Mouse (Mus musculus) midbrain, embryonic 12.5 days (tissue): ENCODE data around the gene Tspan1. TPM values are rescaled to one million over a fixed set of nuclear protein-coding genes. Genes with fewer than 3 reads are reported as not detected.

Experiments
- ATAC-seq: fragments of 200-750 bp; cut with Nextera tagmentation; 2 replicates; pipeline ENCODE4 v1.8.0; 2017; ENCODE audit warnings: low read depth, moderate TSS enrichment, moderate library complexity; ENCODE audit not compliant: low FRiP score
- H3K27ac ChIP-seq: fragments of 300-500 bp; sonication (generic); replicated peaks from 2 replicates; pipeline ENCODE4 v1.5.1; 2016; ENCODE audit warnings: mild to moderate bottlenecking
- H3K27me3 ChIP-seq: fragments of 300-500 bp; sonication (generic); 2 replicates; pipeline ENCODE4 v1.6.1; 2016; ENCODE audit warnings: mild to moderate bottlenecking
- H3K36me3 ChIP-seq: fragments of 300-500 bp; sonication (generic); 2 replicates; pipeline ENCODE4 v1.6.1; 2016
- H3K4me1 ChIP-seq: fragments of 300-500 bp; sonication (generic); 2 replicates; pipeline ENCODE4 v1.6.1; 2016
- H3K4me2 ChIP-seq: fragments of 300-500 bp; sonication (generic); replicated peaks from 2 replicates; pipeline ENCODE4 v1.6.1; 2016; ENCODE audit warnings: mild to moderate bottlenecking, moderate library complexity
- H3K4me3 ChIP-seq: fragments of 300-500 bp; sonication (generic); 2 replicates; pipeline ENCODE4 v1.5.1; 2016; ENCODE audit warnings: mild to moderate bottlenecking
- H3K9ac ChIP-seq: fragments of 300-500 bp; sonication (generic); replicated peaks from 2 replicates; pipeline ENCODE4 v1.6.1; 2016; ENCODE audit warnings: mild to moderate bottlenecking, moderate library complexity
- H3K9me3 ChIP-seq: fragments of 300-500 bp; sonication (generic); 2 replicates; pipeline ENCODE4 v1.6.1; 2016; ENCODE audit warnings: mild to moderate bottlenecking
- WGBS: fragments of 180-500 bp; shearing (Covaris S2); methylation state at CpG from one replicate; pipeline ENCODE4 v1.1.7; 2016; 5-methylcytosine and 5-hydroxymethylcytosine counted together
- polyA plus RNA-seq: library from polyadenylated mRNA; unstranded; fragments of >200 nt; fragmentation: Nextera tagmentation; extraction: Ambion mirVana; gene quantifications from 2 replicates; pipeline ENCODE4 v1.2.1, GENCODE M21; 2016

Gene Tspan1
- polyA plus RNA-seq, 1 experiment from 2014 or later = 0.09 TPM

- no peak overlapping the region for H3K27ac ChIP-seq
- peaks cover 28% of the 10 kb centered on the region for H3K27me3 ChIP-seq
- ATAC-seq = no peak
- H3K9ac ChIP-seq = no peak overlapping the region
- H3K4me3 ChIP-seq = peak overlapping the region; percentile 69; the same call in 1 of the 2 replicates
- H3K4me2 ChIP-seq = peak overlapping the region; percentile 95
- no peaks in the 10 kb centered on the region for H3K9me3 ChIP-seq
- H3K4me1 ChIP-seq = peaks cover 21% of the 10 kb centered on the region
- 16% methylated on average over 7 of the region's 7 CpGs for WGBS
- no peaks in the 10 kb centered on the region for H3K36me3 ChIP-seq
These were observed 24.0 kb downstream of the Tspan1 start for GRCm38 (mm10) chr4:116143317-116143811.

- no peak for ATAC-seq
- Histone ChIP-seq H3K9me3 (no peaks in the 10 kb centered on the region), H3K27me3 (peaks cover 28% of the 10 kb centered on the region), H3K36me3 (no peaks in the 10 kb centered on the region), H3K4me3 (no peak overlapping the region), H3K4me1 (peaks cover 21% of the 10 kb centered on the region), H3K4me2 (no peak overlapping the region), H3K9ac (no peak overlapping the region), H3K27ac (no peak overlapping the region)
- 76% methylated on average over 7 of the region's 7 CpGs for WGBS
These were observed 25.1 kb downstream of the Tspan1 start for GRCm38 (mm10) chr4:116142269-116142668.

GRCm38 (mm10) chr4:116141736-116142135 is 25.7 kb downstream of the Tspan1 start:
- H3K27me3 ChIP-seq = peaks cover 28% of the 10 kb centered on the region
- no peak for ATAC-seq
- H3K27ac ChIP-seq = no peak overlapping the region
- H3K9ac ChIP-seq = no peak overlapping the region
- H3K4me2 ChIP-seq = no peak overlapping the region
- WGBS = 72% methylated on average over 1 of the region's 1 CpGs
- peaks cover 21% of the 10 kb centered on the region for H3K4me1 ChIP-seq
- no peak overlapping the region for H3K4me3 ChIP-seq
- no peaks in the 10 kb centered on the region for H3K36me3 ChIP-seq
- H3K9me3 ChIP-seq = no peaks in the 10 kb centered on the region

- Histone ChIP-seq H3K27ac (no peak overlapping the region), H3K4me2 (no peak overlapping the region), H3K36me3 (no peaks in the 10 kb centered on the region), H3K9me3 (no peaks in the 10 kb centered on the region), H3K4me1 (peaks cover 21% of the 10 kb centered on the region), H3K9ac (no peak overlapping the region), H3K27me3 (peaks cover 28% of the 10 kb centered on the region), H3K4me3 (no peak overlapping the region)
- ATAC-seq = no peak
- 81% methylated on average over 7 of the region's 7 CpGs for WGBS
These were observed 26.4 kb downstream of the Tspan1 start for GRCm38 (mm10) chr4:116140801-116141574.

- H3K4me1 ChIP-seq = no peaks in the 10 kb centered on the region
- no peaks in the 10 kb centered on the region for H3K36me3 ChIP-seq
- H3K4me2 ChIP-seq = no peak overlapping the region
- no peak overlapping the region for H3K4me3 ChIP-seq
- ATAC-seq = no peak
- H3K9me3 ChIP-seq = no peaks in the 10 kb centered on the region
- H3K27ac ChIP-seq = no peak overlapping the region
- whole genome bisulfite sequencing = 53% methylated on average over 13 of the region's 13 CpGs
- H3K27me3 ChIP-seq = peaks cover 3% of the 10 kb centered on the region; the same call in 1 of the 2 replicates
- H3K9ac ChIP-seq = no peak overlapping the region
These were observed 29.9 kb downstream of the Tspan1 start for GRCm38 (mm10) chr4:116137421-116137996.

GRCm38 (mm10) chr4:116134990-116135389 is 32.4 kb downstream of the Tspan1 start:
- no peaks in the 10 kb centered on the region for H3K36me3 ChIP-seq
- H3K9ac ChIP-seq = no peak overlapping the region
- H3K27me3 ChIP-seq = no peaks in the 10 kb centered on the region
- no peaks in the 10 kb centered on the region for H3K4me1 ChIP-seq
- WGBS = 46% methylated on average over 2 of the region's 2 CpGs
- ATAC-seq = no peak
- H3K4me3 ChIP-seq = no peak overlapping the region
- H3K9me3 ChIP-seq = no peaks in the 10 kb centered on the region
- H3K4me2 ChIP-seq = no peak overlapping the region
- no peak overlapping the region for H3K27ac ChIP-seq

- no peak for ATAC-seq
- Histone ChIP-seq H3K36me3 (no peaks in the 10 kb centered on the region), H3K27me3 (no peaks in the 10 kb centered on the region), H3K9ac (no peak overlapping the region), H3K4me2 (no peak overlapping the region), H3K27ac (no peak overlapping the region), H3K4me1 (no peaks in the 10 kb centered on the region), H3K4me3 (no peak overlapping the region), H3K9me3 (no peaks in the 10 kb centered on the region)
- WGBS = 88% methylated on average over 4 of the region's 4 CpGs
These were observed 34.3 kb downstream of the Tspan1 start for GRCm38 (mm10) chr4:116133126-116133525.

- H3K9ac ChIP-seq = no peak overlapping the region
- no peaks in the 10 kb centered on the region for H3K27me3 ChIP-seq
- 72% methylated on average over 6 of the region's 6 CpGs for WGBS
- H3K36me3 ChIP-seq = no peaks in the 10 kb centered on the region
- no peak overlapping the region for H3K4me2 ChIP-seq
- ATAC-seq = no peak
- H3K9me3 ChIP-seq = no peaks in the 10 kb centered on the region
- H3K4me1 ChIP-seq = peaks cover 15% of the 10 kb centered on the region
- H3K27ac ChIP-seq = no peak overlapping the region
- no peak overlapping the region for H3K4me3 ChIP-seq
These were observed 39.4 kb downstream of the Tspan1 start for GRCm38 (mm10) chr4:116127956-116128355.

- 94% methylated on average over 4 of the region's 4 CpGs for WGBS
- H3K4me3 ChIP-seq = no peak overlapping the region
- no peak overlapping the region for H3K4me2 ChIP-seq
- ATAC-seq = no peak
- H3K9me3 ChIP-seq = no peaks in the 10 kb centered on the region
- peaks cover 21% of the 10 kb centered on the region for H3K4me1 ChIP-seq
- H3K27me3 ChIP-seq = no peaks in the 10 kb centered on the region
- H3K9ac ChIP-seq = no peak overlapping the region
- H3K36me3 ChIP-seq = no peaks in the 10 kb centered on the region
- no peak overlapping the region for H3K27ac ChIP-seq
These were observed 41.5 kb downstream of the Tspan1 start for GRCm38 (mm10) chr4:116125803-116126386.

- Histone ChIP-seq H3K4me3 (peak within 1 kb of the TSS; percentile 64), H3K27me3 (no peaks in the 10 kb centered on the region), H3K9ac (peak within 1 kb of the TSS; percentile 70), H3K9me3 (no peaks in the 10 kb centered on the region), H3K4me2 (peak within 1 kb of the TSS; percentile 78), H3K27ac (peak within 1 kb of the TSS; percentile 60; the same call in 1 of the 2 replicates), H3K4me1 (peaks cover 21% of the 10 kb centered on the region), H3K36me3 (peaks cover 6% of the 10 kb centered on the region; the same call in 1 of the 2 replicates)
- WGBS = 6% methylated on average over 24 of the region's 24 CpGs
- ATAC-seq = peak; percentile 99
These were observed 43.5 kb downstream of the Tspan1 start, which contains the start of the genes Rad54l and Pomgnt1 for GRCm38 (mm10) chr4:116123602-116124519. Gene Rad54l (minus strand): TSS chr4:116123690. Gene Pomgnt1 (plus strand): TSS chr4:116123840.

- H3K27ac ChIP-seq = no peak overlapping the region
These were observed 44.6 kb downstream of the Tspan1 start for GRCm38 (mm10) chr4:116122762-116123161.

More at GRCm38 (mm10) chr4:116122762-116123161, 44.6 kb downstream of the Tspan1 start:
- Histone ChIP-seq H3K27me3 (no peaks in the 10 kb centered on the region), H3K9ac (peak overlapping the region; percentile 70), H3K4me2 (peak overlapping the region; percentile 78), H3K4me3 (peak overlapping the region; percentile 64), H3K4me1 (peaks cover 21% of the 10 kb centered on the region), H3K36me3 (peaks cover 10% of the 10 kb centered on the region; the same call in 1 of the 2 replicates), H3K9me3 (no peaks in the 10 kb centered on the region)
- no peak for ATAC-seq
- whole genome bisulfite sequencing = 5% methylated on average over 1 of the region's 1 CpGs
